Mouse (Mus musculus): Measurements from ENCODE around the gene Naga.

Gene Naga

DNA sequence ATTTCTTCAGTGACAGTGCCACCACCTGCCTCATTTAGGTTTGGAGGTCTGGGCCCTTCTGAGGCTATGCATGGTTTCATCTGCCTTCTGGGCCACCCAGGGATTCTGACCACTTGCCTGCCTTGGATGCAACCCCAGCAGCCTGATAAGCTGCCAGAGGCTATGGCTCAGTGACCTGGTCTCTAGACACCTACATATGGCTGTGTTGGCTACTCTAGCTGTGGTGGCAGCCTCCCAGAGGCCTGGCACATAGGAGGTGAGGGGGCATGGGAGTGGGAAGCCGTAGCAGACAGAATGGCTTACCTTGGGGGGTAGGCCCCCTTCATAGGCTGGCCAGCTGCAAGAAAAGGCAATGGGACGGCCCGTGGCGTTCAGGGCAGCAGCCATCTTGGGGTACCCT is 3.5 kb downstream of the Naga start:
- DNase-seq = peak; percentile 72

DNA sequence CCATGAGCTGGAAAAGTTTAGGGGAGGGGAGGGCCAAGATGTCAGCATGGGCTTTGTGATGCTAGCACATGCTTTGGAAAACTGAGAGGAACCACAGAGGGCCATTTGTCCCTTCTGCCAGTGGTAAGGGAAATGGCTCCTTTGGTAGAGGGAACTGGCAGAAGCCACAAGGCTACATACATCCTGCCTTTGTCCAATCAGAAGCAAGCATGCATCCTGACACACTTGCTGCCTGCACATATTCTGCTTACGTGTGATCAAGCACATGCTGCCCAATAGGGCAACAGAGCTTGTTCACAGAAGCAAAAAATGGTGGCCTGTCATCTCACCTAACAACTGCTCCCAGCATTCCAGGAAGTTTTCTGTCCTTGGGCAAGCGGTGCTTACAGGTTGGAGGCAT is 13.3 kb downstream of the Naga start:
- no peak for DNase-seq

DNA sequence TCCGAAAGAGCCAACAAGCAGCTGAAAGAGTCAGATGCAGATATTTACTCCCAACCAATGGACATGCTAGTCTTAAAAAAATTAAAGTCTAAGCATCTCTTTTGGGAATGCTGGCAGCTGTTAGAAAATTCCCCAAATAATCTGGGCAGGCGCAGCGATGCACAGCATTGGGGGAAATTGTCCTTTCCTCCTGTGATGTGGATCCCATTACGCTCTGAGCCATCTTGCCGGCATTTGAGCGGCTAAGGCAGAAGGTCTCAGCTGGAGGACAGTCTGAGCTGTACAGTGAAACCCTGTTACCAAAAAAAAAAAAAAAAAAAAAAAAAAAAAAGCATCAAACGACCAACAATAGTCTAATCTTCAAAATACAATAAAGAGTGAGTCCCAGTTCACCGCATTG is 16.5 kb downstream of the Naga start:
- DNase-seq = no peak

DNA sequence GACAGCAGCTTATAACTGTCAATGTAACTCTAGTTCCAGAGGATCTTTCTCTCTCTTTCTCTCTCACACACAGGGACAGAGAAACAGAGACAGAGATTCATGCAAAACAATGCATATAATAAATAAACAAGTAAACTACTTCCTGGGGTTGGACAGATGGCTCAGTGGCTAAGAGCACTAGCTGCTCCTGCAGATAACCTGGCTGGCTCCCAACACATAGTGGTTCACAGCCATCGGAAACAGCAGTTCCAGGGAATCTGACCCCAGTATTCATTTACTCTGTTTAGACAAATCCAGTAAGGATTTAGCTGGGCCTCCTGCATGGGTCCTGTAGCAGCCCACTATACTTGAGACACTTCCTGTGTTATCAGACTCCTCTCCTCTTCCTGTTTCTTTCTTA is 19.1 kb downstream of the Naga start:
- no peak for DNase-seq

DNA sequence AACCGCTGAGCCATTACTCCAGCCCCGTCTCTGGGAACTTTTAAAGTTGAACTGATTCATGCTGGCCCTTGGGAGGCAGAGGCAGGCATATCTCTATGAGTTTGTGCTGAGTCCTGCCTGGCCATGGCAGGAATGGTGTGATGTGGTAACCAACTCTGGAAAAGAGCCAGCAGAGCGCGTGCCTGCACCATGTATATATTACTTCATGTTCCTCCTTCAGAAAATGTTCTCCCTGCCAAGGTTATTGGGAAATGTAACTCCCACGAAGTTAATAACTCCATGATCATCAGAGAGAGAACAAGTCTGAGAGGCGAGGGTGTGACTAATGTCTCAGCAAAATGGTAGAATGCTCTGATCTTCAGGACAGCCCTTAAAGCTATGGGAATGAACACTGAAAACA is 20.9 kb downstream of the Naga start:
- no peak for DNase-seq

DNA sequence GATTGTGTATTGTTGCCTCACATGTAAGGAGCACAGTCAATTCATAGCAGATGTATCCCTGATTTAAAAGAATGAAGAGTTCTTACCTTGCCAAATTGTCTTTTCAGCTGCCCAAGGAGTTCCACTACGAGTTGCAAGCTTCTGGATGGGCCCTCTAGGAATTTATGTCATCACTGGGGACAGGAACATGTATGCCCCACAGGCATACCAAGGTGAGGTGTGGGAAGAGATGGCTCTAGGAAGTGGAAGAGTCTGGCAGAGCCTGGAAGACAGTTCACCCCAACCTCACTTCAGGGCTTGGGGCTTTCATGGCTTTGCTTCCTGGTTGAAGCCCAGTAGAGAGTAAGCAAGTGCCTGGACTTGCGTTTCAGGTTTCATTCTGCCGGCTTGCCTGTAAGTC is 30.3 kb downstream of the Naga start:
- DNase-seq = no peak

DNA sequence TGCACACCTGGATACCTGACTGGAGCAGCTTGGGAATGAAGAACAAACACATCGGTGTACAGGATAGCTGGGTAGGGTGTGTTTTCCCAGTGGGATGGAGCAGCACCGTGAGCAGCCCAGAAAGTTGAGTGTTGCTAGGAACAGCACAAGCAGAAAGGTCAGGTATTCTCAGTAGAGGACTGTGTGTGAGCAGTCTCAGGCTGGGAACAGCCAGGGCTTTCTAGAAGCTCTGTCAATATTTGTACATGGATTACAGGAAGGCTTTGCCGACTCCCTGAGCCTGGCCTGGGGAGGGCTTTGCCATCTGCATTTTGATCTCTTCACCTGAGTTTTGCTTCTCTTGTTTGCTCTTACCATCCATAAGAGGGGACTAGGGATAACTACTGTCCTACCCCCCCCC is 31.6 kb downstream of the Naga start:
- no peak for DNase-seq

DNA sequence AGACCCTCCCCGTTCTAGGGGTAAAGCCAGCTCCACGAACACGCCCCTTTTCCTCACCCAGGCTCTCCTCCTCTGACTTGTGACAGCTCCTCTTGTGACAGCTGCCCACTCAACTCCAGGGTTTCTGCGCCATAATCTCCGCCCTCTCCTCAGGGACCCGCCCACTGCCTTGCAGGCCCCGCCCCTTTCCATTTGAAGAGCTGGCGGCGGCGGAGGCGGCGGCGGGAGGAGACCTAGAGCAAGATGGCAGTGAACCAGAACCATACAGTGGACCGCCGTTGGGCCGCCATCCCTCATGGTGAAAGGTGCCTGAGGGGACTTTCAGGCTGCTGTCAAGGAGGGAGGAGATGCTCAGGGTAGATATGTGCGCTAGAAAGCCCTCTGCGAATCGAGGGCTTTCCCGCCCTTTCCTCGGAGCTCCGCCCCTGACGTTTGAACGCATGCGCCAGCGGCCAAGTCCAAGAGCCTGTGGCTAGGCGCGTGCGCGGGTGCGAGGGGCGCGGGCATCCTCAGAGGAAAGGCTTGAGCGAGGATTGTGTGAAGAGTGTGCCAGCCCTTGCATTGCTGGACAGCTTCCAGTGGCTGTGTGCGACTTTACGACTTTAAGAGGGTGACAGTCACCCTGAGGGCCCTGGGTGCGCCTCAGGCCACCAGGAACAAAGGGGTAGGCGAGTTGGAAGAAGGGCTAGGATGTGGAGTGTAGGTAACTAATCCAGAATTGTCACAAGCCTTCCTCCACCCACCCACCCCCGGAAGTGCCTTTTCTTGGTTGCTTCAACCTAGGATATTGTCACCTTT is 39.8 kb downstream of the Naga start, which contains the start of gene Wbp2nl:
Wbp2nl (plus strand) TSS at position 191 of the 798 bp plus-strand sequence.
- DNase-seq = no peak

DNA sequence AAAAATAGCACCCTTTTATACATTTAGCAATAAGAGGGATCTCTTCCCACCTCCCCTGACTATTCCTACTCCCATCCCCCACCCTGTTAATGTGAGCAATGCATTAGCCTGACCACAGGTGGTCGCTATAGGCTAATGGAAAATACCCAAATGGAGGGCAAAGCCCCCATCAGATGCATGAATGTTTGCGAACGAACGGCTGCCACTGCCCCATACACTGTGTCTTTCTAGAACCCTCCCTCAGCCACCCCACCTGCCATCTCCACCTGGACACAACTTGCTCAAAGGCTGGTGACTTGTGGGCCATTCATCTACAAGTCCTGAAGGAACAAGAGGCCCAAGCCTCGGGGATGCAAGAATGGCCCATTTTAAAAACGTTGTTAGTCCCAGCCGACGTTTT is 44.7 kb downstream of the Naga start:
- DNase-seq = no peak

DNA sequence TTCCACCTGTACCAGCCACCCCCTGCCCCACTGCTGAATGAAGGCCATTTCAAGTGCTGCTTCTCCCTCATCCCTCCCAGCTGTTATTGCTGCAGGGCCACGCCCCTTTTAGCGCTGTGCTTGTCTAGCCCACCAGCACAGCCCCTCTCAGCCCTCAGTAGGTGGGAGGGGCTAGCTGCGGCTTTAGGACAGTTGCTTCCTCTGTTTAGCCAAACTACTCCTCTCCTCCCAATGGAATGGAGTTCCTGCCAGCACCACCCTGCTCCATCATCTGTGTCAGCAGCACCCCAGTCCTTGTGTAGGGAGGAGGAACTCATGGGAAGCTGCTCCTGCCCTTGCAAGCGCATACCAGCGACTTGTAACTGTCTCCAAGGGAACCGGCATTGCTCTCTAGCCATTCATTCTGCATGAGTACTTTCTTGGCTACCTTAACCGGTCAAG is 45.4 kb downstream of the Naga start:
- peak; percentile 34 for DNase-seq

DNA sequence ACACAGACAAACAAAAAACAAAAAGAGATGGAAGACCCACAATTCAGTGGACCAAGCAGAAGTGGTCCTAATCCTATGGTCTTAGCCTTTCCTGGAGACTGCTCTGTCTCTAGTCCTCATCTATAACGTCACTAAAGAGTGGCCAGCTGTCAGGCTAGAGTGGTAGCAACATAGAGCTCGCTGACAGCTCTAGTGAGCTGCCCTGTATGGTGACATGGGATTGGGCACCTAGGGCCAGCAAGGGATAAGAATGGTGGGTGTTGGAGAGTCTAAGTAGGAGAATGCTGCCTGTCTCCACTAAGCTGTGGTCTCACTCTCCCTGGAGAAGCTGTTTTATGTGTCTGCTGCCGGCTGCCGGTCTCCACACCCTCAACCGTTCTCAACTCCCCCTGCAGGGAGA is 45.9 kb downstream of the Naga start:
- no peak for DNase-seq

DNA sequence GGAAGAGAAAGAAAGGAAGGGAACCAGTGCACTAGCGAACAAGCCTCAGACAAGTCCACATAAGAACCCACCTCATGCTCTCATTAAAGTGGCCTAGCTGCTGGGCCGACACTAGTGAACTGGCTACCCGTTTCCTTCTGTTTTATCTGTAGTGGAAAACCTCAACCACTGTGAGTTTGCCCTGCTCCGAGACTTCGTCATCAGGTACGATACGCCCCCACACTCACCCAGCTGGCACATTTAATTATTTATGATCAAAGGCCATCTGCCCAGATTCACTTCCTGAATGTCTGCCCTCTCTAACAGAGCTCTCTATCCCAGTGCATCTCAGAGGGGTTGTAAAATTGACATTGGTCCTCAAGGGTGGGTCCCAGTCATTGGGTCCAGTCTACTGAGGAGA is 48.5 kb downstream of the Naga start:
- no peak for DNase-seq

DNA sequence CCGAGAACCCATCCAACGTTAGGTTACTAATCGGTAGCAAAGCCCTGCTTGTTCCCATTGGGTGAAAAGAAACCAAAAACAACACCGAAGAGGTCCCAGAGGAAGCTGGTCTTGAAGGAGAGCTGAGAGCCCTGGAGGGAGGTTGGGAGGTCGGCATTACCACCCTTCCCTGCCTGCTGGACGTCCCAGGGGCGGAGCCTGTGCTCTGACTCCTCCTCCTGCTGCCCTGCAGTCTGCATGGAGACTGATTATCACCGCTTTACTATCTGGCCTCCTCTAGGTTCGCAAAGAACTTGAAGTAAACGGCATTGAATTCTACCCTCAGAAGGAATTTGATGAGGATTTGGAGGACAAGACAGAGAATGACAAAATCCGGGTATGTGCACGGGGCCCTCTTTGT is 52.6 kb downstream of the Naga start:
- no peak for DNase-seq

DNA sequence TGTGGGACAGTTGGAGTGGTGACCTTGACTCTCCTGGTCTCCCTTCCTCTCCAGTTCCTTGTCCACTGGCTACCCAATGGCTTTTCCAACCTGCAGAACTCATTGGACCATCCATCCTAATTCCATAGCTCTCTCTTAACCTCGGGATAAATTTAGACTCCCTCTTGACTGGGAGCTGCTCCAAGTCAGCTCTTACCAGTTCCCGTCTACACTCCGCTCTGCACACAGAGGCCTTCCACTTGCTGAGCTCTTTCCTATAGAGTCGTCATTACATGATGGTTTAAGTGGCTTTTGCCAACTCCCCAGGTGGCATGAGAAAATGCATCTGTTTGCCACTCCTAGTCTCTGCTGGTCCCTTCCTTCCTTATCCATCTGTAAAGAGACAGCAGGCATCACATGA is 58.1 kb downstream of the Naga start:
- DNase-seq = peak; percentile 42

Measured in cerebellum, adult 11-12 months (tissue).